Mouse (Mus musculus) ES-E14 (cell line): ENCODE data around the gene Etnppl.

Experiments
- CHD2 ChIP-seq: IDR thresholded peaks from 2 replicates; pipeline ENCODE4 v1.6.1; 2014; ENCODE audit warnings: mild to moderate bottlenecking, low read depth, low read length, inconsistent platforms
- HCFC1 ChIP-seq: IDR thresholded peaks from 2 replicates; pipeline ENCODE4 v1.6.1; 2012; ENCODE audit warnings: low read length, inconsistent platforms, borderline replicate concordance; ENCODE audit not compliant: insufficient read depth
- ZC3H11A ChIP-seq: IDR thresholded peaks from 2 replicates; pipeline ENCODE4 v1.6.1; 2012; ENCODE audit warnings: low read depth, mild to moderate bottlenecking, inconsistent platforms, low read length, borderline replicate concordance

DNA sequence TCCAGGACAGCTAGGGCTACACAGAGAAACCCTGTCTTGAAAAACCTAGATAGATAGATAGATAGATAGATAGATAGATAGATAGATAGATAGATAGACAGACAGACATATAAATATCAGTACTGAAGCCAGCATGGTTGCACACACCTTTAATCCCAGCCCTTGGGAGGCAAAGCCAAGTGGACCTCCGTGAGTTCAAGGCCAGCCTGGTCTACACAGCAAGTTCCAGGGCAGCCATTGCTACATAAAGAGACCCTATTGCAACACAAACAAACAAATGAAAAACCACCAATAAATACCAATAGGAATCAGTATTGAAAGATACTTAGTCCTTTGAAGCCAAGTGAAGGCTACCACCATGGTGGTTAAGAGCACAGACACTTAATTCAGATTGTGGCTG is 69.8 kb downstream of the Etnppl start:
- TF ChIP-seq ZC3H11A (no peak), CHD2 (no peak), HCFC1 (no peak)
